Mouse (Mus musculus): ENCODE measurements at regions not wholly inside any gene's neighbourhood (a gene's known extent, or its start where the extent isn't known, plus 50 kb on each side); places are given as distances from the start of the nearest gene placed in this dataset.

DNA sequence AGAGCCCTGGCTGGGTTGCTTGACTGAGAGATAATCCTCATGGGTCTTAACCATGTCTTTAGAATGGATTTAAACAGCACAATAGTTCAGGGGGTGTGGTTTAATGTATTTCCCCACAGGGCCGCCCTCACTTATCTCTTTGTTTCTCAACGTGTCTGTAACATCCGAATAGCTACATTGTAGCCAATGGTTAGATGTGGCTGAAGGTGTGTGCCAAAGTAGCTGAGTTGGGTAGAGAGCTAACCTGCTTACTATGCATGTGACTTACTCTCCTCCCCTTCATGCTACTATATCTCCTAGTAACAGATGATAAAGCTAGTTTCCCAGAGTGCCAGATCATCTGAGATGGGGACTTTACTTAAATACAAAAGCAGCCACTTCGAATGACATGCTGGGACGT, 213.2 kb upstream of the Prok2 start:
- in situ Hi-C loops (cut with MboI; ENCODE audit: low sequenced_read_pairs in 2 of 2, unreplicated experiment in 2 of 2) = no loop called here
- no peak overlapping the region for H3K4me3 ChIP-seq (ENCODE audit: insufficient read depth in 1 of 2, low read depth in 1 of 2, low read length in 2 of 2, poor library complexity in 1 of 2, severe bottlenecking in 1 of 2)
- no peak for TF ChIP-seq ZNF384 (IDR thresholded peaks at IDR 0.05; ENCODE audit: low read depth, low read length)
- TF ChIP-seq HCFC1 (IDR thresholded peaks at IDR 0.05; ENCODE audit: borderline replicate concordance, insufficient read depth, low read length) = no peak
- no peak for TF ChIP-seq MAFK (IDR thresholded peaks at IDR 0.05; ENCODE audit: insufficient read depth, low read depth, low read length)
- no peak for TF ChIP-seq ZC3H11A (IDR thresholded peaks at IDR 0.05; ENCODE audit: borderline replicate concordance, low read depth, low read length)
- no peak for TF ChIP-seq CHD2 (IDR thresholded peaks at IDR 0.05; ENCODE audit: low read depth, low read length)
- no peaks in the 10 kb centered on the region for H3K36me3 ChIP-seq (ENCODE audit: control insufficient read depth, insufficient read depth, low read length, poor library complexity, severe bottlenecking)
- no peaks in the 10 kb centered on the region for H3K9me3 ChIP-seq (ENCODE audit: control insufficient read depth, insufficient read depth, low read depth, low read length)
- no peak overlapping the region for H3K27ac ChIP-seq (ENCODE audit: insufficient read depth, low read depth, low read length, poor library complexity, severe bottlenecking)
- DNase-seq (ENCODE audit: low read depth, low spot score) = no peak
- H3K9ac ChIP-seq (ENCODE audit: insufficient read depth, low read depth, low read length, poor library complexity, severe bottlenecking) = no peak overlapping the region
- no peaks in the 10 kb centered on the region for H3K4me1 ChIP-seq (ENCODE audit: control insufficient read depth in 2 of 2, insufficient read depth in 2 of 2, low read length in 2 of 2, poor library complexity in 1 of 2)

DNA sequence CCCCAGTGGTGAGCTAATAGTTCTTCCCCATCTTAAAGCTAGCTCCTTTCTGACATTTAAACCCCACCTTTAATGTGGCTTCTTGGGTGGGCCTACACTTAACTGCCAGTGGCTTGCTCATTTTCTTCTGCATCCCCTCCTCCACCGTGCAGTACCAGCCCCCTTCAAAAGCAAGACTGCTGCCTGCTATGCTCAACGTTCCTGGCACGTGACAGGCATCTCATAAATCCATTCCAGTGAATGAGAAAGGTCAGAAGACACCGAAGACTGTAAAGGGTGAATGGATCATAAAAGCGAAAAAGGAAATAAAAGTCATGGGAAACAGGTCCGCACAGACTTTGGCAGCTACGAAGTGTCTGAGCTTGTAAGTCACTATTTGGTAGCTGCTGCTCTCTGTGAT, 212.8 kb upstream of the Prok2 start:
- no peak overlapping the region for H3K27ac ChIP-seq (ENCODE audit: insufficient read depth, low read depth, low read length, poor library complexity, severe bottlenecking)
- in situ Hi-C loops (cut with MboI; ENCODE audit: low sequenced_read_pairs in 2 of 2, unreplicated experiment in 2 of 2) = no loop called here
- no peaks in the 10 kb centered on the region for H3K36me3 ChIP-seq (ENCODE audit: control insufficient read depth, insufficient read depth, low read length, poor library complexity, severe bottlenecking)
- no peak overlapping the region for H3K9ac ChIP-seq (ENCODE audit: insufficient read depth, low read depth, low read length, poor library complexity, severe bottlenecking)
- no peaks in the 10 kb centered on the region for H3K9me3 ChIP-seq (ENCODE audit: control insufficient read depth, insufficient read depth, low read depth, low read length)
- H3K4me1 ChIP-seq (ENCODE audit: control insufficient read depth in 2 of 2, insufficient read depth in 2 of 2, low read length in 2 of 2, poor library complexity in 1 of 2) = no peaks in the 10 kb centered on the region
- no peak overlapping the region for H3K4me3 ChIP-seq (ENCODE audit: insufficient read depth in 1 of 2, low read depth in 1 of 2, low read length in 2 of 2, poor library complexity in 1 of 2, severe bottlenecking in 1 of 2)
- TF ChIP-seq HCFC1 (IDR thresholded peaks at IDR 0.05; ENCODE audit: borderline replicate concordance, insufficient read depth, low read length) (no peak), CHD2 (IDR thresholded peaks at IDR 0.05; ENCODE audit: low read depth, low read length) (no peak), MAFK (IDR thresholded peaks at IDR 0.05; ENCODE audit: insufficient read depth, low read depth, low read length) (no peak), ZNF384 (IDR thresholded peaks at IDR 0.05; ENCODE audit: low read depth, low read length) (no peak), ZC3H11A (IDR thresholded peaks at IDR 0.05; ENCODE audit: borderline replicate concordance, low read depth, low read length) (no peak)
- DNase-seq (ENCODE audit: low read depth, low spot score) = no peak

DNA sequence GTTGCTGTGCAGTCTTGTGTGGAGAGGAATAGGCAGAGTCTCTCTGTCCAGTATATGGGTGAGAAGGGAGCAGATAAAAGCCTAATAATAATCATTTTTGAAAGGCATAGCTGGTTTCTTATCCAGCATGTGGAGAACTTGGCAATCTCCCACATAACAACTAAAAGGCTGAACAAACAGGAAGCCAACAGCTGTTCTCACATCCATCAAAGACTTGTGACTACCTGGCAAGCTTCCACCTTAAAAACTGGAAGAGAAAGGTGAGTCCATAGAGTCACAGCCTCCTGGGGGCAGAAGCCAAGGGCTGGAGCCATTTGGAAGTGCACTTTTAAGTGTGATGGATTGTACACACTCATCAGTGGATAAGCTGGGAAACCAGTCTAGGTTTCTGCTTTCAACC, 210.5 kb upstream of the Prok2 start:
- peaks cover 0 to 3% of the 10 kb centered on the region in 2 experiments; a peak in 1 of 4 replicates for H3K4me1 ChIP-seq (ENCODE audit: control insufficient read depth in 2 of 2, insufficient read depth in 2 of 2, low read length in 2 of 2, poor library complexity in 1 of 2)
- in situ Hi-C loops (cut with MboI; ENCODE audit: low sequenced_read_pairs in 2 of 2, unreplicated experiment in 2 of 2) = no loop called here
- H3K27ac ChIP-seq (ENCODE audit: insufficient read depth, low read depth, low read length, poor library complexity, severe bottlenecking) = no peak overlapping the region
- no peaks in the 10 kb centered on the region for H3K9me3 ChIP-seq (ENCODE audit: control insufficient read depth, insufficient read depth, low read depth, low read length)
- H3K9ac ChIP-seq (ENCODE audit: insufficient read depth, low read depth, low read length, poor library complexity, severe bottlenecking) = no peak overlapping the region
- TF ChIP-seq MAFK (IDR thresholded peaks at IDR 0.05; ENCODE audit: insufficient read depth, low read depth, low read length) (no peak), HCFC1 (IDR thresholded peaks at IDR 0.05; ENCODE audit: borderline replicate concordance, insufficient read depth, low read length) (no peak), ZC3H11A (IDR thresholded peaks at IDR 0.05; ENCODE audit: borderline replicate concordance, low read depth, low read length) (no peak), ZNF384 (IDR thresholded peaks at IDR 0.05; ENCODE audit: low read depth, low read length) (no peak), CHD2 (IDR thresholded peaks at IDR 0.05; ENCODE audit: low read depth, low read length) (no peak)
- H3K4me3 ChIP-seq (ENCODE audit: insufficient read depth in 1 of 2, low read depth in 1 of 2, low read length in 2 of 2, poor library complexity in 1 of 2, severe bottlenecking in 1 of 2) = no peak overlapping the region
- no peaks in the 10 kb centered on the region for H3K36me3 ChIP-seq (ENCODE audit: control insufficient read depth, insufficient read depth, low read length, poor library complexity, severe bottlenecking)
- DNase-seq (ENCODE audit: low read depth, low spot score) = no peak

DNA sequence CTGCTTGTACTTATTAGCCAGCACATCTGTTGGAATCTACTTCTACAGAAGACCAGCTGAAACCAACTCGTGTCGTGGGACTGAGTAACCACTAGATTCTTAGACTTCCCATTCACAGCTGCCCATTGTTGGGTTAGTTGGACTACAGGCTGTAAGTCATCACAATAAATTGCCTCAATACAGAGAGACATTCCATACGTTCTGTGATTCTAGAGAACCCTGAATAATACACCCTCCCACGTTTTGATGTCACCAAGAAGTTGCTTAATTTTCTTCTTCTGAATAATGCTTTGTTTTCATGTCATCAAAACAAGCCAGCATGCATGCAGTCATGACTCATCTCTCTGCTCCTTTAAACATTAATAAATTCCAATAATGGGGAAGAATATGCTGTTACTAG, 209.2 kb upstream of the Prok2 start:
- in situ Hi-C loops (cut with MboI; ENCODE audit: low sequenced_read_pairs in 2 of 2, unreplicated experiment in 2 of 2) = no loop called here
- H3K9me3 ChIP-seq (ENCODE audit: control insufficient read depth, insufficient read depth, low read depth, low read length) = no peaks in the 10 kb centered on the region
- H3K4me1 ChIP-seq (ENCODE audit: control insufficient read depth in 2 of 2, insufficient read depth in 2 of 2, low read length in 2 of 2, poor library complexity in 1 of 2) = peaks cover 0 to 3% of the 10 kb centered on the region in 2 experiments; a peak in 1 of 4 replicates

DNA sequence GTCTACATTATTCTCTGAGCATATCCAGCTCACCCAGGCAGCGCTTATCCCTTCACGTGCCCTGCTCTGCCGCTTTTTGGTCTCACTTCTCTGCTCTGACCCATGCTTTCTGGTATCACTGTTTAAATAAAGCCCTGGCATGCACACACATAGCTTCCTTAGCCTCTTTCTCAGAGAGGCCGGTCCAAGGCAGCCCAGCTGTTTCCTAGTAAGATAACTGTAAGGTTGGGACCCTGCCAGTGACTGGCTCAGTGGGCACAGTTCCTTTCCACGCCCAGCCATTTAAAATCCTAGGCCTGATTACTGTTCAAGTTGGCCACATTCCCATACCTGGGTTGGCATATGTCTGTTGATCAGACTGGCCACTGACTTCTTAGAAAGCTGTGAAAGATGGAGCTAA, 208.2 kb upstream of the Prok2 start:
- in situ Hi-C loops (cut with MboI; ENCODE audit: low sequenced_read_pairs in 2 of 2, unreplicated experiment in 2 of 2) = no loop called here
- Histone ChIP-seq H3K9me3 (ENCODE audit: control insufficient read depth, insufficient read depth, low read depth, low read length) (no peaks in the 10 kb centered on the region), H3K4me3 (ENCODE audit: insufficient read depth in 1 of 2, low read depth in 1 of 2, low read length in 2 of 2, poor library complexity in 1 of 2, severe bottlenecking in 1 of 2) (no peak overlapping the region), H3K9ac (ENCODE audit: insufficient read depth, low read depth, low read length, poor library complexity, severe bottlenecking) (no peak overlapping the region), H3K27ac (ENCODE audit: insufficient read depth, low read depth, low read length, poor library complexity, severe bottlenecking) (no peak overlapping the region), H3K4me1 (ENCODE audit: control insufficient read depth in 2 of 2, insufficient read depth in 2 of 2, low read length in 2 of 2, poor library complexity in 1 of 2) (peaks cover 0 to 3% of the 10 kb centered on the region in 2 experiments; a peak in 1 of 4 replicates), H3K36me3 (ENCODE audit: control insufficient read depth, insufficient read depth, low read length, poor library complexity, severe bottlenecking) (no peaks in the 10 kb centered on the region)
- TF ChIP-seq MAFK (IDR thresholded peaks at IDR 0.05; ENCODE audit: insufficient read depth, low read depth, low read length) (no peak), ZNF384 (IDR thresholded peaks at IDR 0.05; ENCODE audit: low read depth, low read length) (no peak), CHD2 (IDR thresholded peaks at IDR 0.05; ENCODE audit: low read depth, low read length) (no peak), ZC3H11A (IDR thresholded peaks at IDR 0.05; ENCODE audit: borderline replicate concordance, low read depth, low read length) (no peak), HCFC1 (IDR thresholded peaks at IDR 0.05; ENCODE audit: borderline replicate concordance, insufficient read depth, low read length) (no peak)
- DNase-seq (ENCODE audit: low read depth, low spot score) = no peak

More for the DNA sequence above, 209.2 kb upstream of the Prok2 start:
- no peak overlapping the region for H3K27ac ChIP-seq (ENCODE audit: insufficient read depth, low read depth, low read length, poor library complexity, severe bottlenecking)
- H3K36me3 ChIP-seq (ENCODE audit: control insufficient read depth, insufficient read depth, low read length, poor library complexity, severe bottlenecking) = no peaks in the 10 kb centered on the region
- no peak overlapping the region for H3K9ac ChIP-seq (ENCODE audit: insufficient read depth, low read depth, low read length, poor library complexity, severe bottlenecking)
- TF ChIP-seq HCFC1 (IDR thresholded peaks at IDR 0.05; ENCODE audit: borderline replicate concordance, insufficient read depth, low read length) (no peak), MAFK (IDR thresholded peaks at IDR 0.05; ENCODE audit: insufficient read depth, low read depth, low read length) (no peak), CHD2 (IDR thresholded peaks at IDR 0.05; ENCODE audit: low read depth, low read length) (no peak), ZC3H11A (IDR thresholded peaks at IDR 0.05; ENCODE audit: borderline replicate concordance, low read depth, low read length) (no peak), ZNF384 (IDR thresholded peaks at IDR 0.05; ENCODE audit: low read depth, low read length) (no peak)
- no peak for DNase-seq (ENCODE audit: low read depth, low spot score)
- no peak overlapping the region for H3K4me3 ChIP-seq (ENCODE audit: insufficient read depth in 1 of 2, low read depth in 1 of 2, low read length in 2 of 2, poor library complexity in 1 of 2, severe bottlenecking in 1 of 2)
